Mouse (Mus musculus): ENCODE data around the gene Lipi. TPM values are rescaled to one million over a fixed set of nuclear protein-coding genes. Genes with fewer than 3 reads are reported as not detected.

Gene Lipi
- total RNA-seq (2017) = not detected in 2 replicates

GRCm38 (mm10) chr16:75585961-75586360, at the start of gene Lipi:
Lipi (minus strand) TSS chr16:75586061.
- ATAC-seq (replicated peaks in 1 of 2; ENCODE audit: insufficient read depth in 1 of 2, low FRiP score in 2 of 2, low TSS enrichment in 1 of 2, low read depth in 1 of 2, poor library complexity in 2 of 2, severe bottlenecking in 2 of 2) = no peak

- peak in 1 of 2 experiments; percentile 51; a peak in 1 of 4 replicates for ATAC-seq (replicated peaks in 1 of 2; ENCODE audit: insufficient read depth in 1 of 2, low FRiP score in 2 of 2, low TSS enrichment in 1 of 2, low read depth in 1 of 2, poor library complexity in 2 of 2, severe bottlenecking in 2 of 2)
These were observed 42.0 kb upstream of the Lipi start for GRCm38 (mm10) chr16:75627862-75628261.

GRCm38 (mm10) chr16:75617651-75618349, 31.9 kb upstream of the Lipi start:
- peak; percentile 83 to 89 for ATAC-seq (replicated peaks in 1 of 2; ENCODE audit: insufficient read depth in 1 of 2, low FRiP score in 2 of 2, low TSS enrichment in 1 of 2, low read depth in 1 of 2, poor library complexity in 2 of 2, severe bottlenecking in 2 of 2)

GRCm38 (mm10) chr16:75612561-75612960, 26.7 kb upstream of the Lipi start:
- ATAC-seq (replicated peaks in 1 of 2; ENCODE audit: insufficient read depth in 1 of 2, low FRiP score in 2 of 2, low TSS enrichment in 1 of 2, low read depth in 1 of 2, poor library complexity in 2 of 2, severe bottlenecking in 2 of 2) = no peak; a peak in 1 of 4 replicates

- no peak for ATAC-seq (replicated peaks in 1 of 2; ENCODE audit: insufficient read depth in 1 of 2, low FRiP score in 2 of 2, low TSS enrichment in 1 of 2, low read depth in 1 of 2, poor library complexity in 2 of 2, severe bottlenecking in 2 of 2)
These were observed 20.6 kb upstream of the Lipi start for GRCm38 (mm10) chr16:75606415-75606814.

- peak; percentile 34 for ATAC-seq (replicated peaks in 1 of 2; ENCODE audit: insufficient read depth in 1 of 2, low FRiP score in 2 of 2, low TSS enrichment in 1 of 2, low read depth in 1 of 2, poor library complexity in 2 of 2, severe bottlenecking in 2 of 2)
These were observed 7.8 kb upstream of the Lipi start for GRCm38 (mm10) chr16:75593501-75594183.

- peak; percentile 84 to 92 for ATAC-seq (replicated peaks in 1 of 2; ENCODE audit: insufficient read depth in 1 of 2, low FRiP score in 2 of 2, low TSS enrichment in 1 of 2, low read depth in 1 of 2, poor library complexity in 2 of 2, severe bottlenecking in 2 of 2)
These were observed 7.0 kb upstream of the Lipi start, which contains the start of gene Rbm11 for GRCm38 (mm10) chr16:75592671-75593500. Rbm11 (plus strand) TSS chr16:75592844.

GRCm38 (mm10) chr16:75586466-75586865, 605 bp upstream of the Lipi start:
- ATAC-seq (replicated peaks in 1 of 2; ENCODE audit: insufficient read depth in 1 of 2, low FRiP score in 2 of 2, low TSS enrichment in 1 of 2, low read depth in 1 of 2, poor library complexity in 2 of 2, severe bottlenecking in 2 of 2) = 0 out of 4 replicates have a peak, but pooled peaks of 1 of the 2 experiments have one; percentile 51

- ATAC-seq (replicated peaks in 1 of 2; ENCODE audit: insufficient read depth in 1 of 2, low FRiP score in 2 of 2, low TSS enrichment in 1 of 2, low read depth in 1 of 2, poor library complexity in 2 of 2, severe bottlenecking in 2 of 2) = no peak
These were observed 3.6 kb downstream of the Lipi start for GRCm38 (mm10) chr16:75582279-75582678.

- no peak for ATAC-seq (replicated peaks in 1 of 2; ENCODE audit: insufficient read depth in 1 of 2, low FRiP score in 2 of 2, low TSS enrichment in 1 of 2, low read depth in 1 of 2, poor library complexity in 2 of 2, severe bottlenecking in 2 of 2)
These were observed 23.0 kb downstream of the Lipi start for GRCm38 (mm10) chr16:75562910-75563309.

GRCm38 (mm10) chr16:75545310-75545709, 40.6 kb downstream of the Lipi start:
- no peak for ATAC-seq (replicated peaks in 1 of 2; ENCODE audit: insufficient read depth in 1 of 2, low FRiP score in 2 of 2, low TSS enrichment in 1 of 2, low read depth in 1 of 2, poor library complexity in 2 of 2, severe bottlenecking in 2 of 2)

- ATAC-seq (replicated peaks in 1 of 2; ENCODE audit: insufficient read depth in 1 of 2, low FRiP score in 2 of 2, low TSS enrichment in 1 of 2, low read depth in 1 of 2, poor library complexity in 2 of 2, severe bottlenecking in 2 of 2) = no peak
These were observed 47.9 kb downstream of the Lipi start for GRCm38 (mm10) chr16:75537784-75538565.

GRCm38 (mm10) chr16:75531705-75532104, 54.2 kb downstream of the Lipi start:
- ATAC-seq (replicated peaks in 1 of 2; ENCODE audit: insufficient read depth in 1 of 2, low FRiP score in 2 of 2, low TSS enrichment in 1 of 2, low read depth in 1 of 2, poor library complexity in 2 of 2, severe bottlenecking in 2 of 2) = 0 out of 4 replicates have a peak, but pooled peaks of 1 of the 2 experiments have one; percentile 42

GRCm38 (mm10) chr16:75496568-75496967, 89.3 kb downstream of the Lipi start:
- ATAC-seq (replicated peaks in 1 of 2; ENCODE audit: insufficient read depth in 1 of 2, low FRiP score in 2 of 2, low TSS enrichment in 1 of 2, low read depth in 1 of 2, poor library complexity in 2 of 2, severe bottlenecking in 2 of 2) = no peak

All from hematopoietic stem cell, adult 5-6 weeks (primary cell).